Mouse (Mus musculus) cortical plate, adult 2 months (tissue): ENCODE results near the gene Nrxn2. TPM values are rescaled to one million over a fixed set of nuclear protein-coding genes. Genes with fewer than 3 reads are reported as not detected.

Experiments
- H3K27ac ChIP-seq: fragments of 200-500 bp; 2 replicates; pipeline ENCODE4 v1.5.1; 2012; ENCODE audit warnings: low read length, control low read depth, inconsistent platforms; ENCODE audit not compliant: insufficient read depth
- H3K4me1 ChIP-seq: fragments of 200-500 bp; 2 replicates; pipeline ENCODE4 v1.6.1; 2011; ENCODE audit warnings: low read length; ENCODE audit not compliant: control insufficient read depth, insufficient read depth
- H3K4me3 ChIP-seq: fragments of 200-500 bp; 2 replicates; pipeline ENCODE4 v1.5.1; 2011; ENCODE audit warnings: mild to moderate bottlenecking, low read length, control low read depth; ENCODE audit not compliant: insufficient read depth
- CTCF ChIP-seq: fragments of 200-500 bp; IDR thresholded peaks from 2 replicates; pipeline ENCODE4 v1.5.1; 2011; ENCODE audit warnings: mild to moderate bottlenecking, control low read depth, low read length; ENCODE audit not compliant: insufficient read depth; ENCODE audit errors: extremely low read depth
- POLR2A ChIP-seq: fragments of 200-500 bp; IDR thresholded peaks from 2 replicates; pipeline ENCODE4 v1.6.1; 2011; ENCODE audit warnings: mild to moderate bottlenecking, low read length, control low read depth; ENCODE audit not compliant: insufficient read depth; ENCODE audit errors: extremely low read depth
- polyA plus RNA-seq: library from polyadenylated mRNA; depleted of rRNA; stranded (reverse); fragments of >200 nt; gene quantifications from 2 replicates; pipeline ENCODE4 v1.2.3, GENCODE M21; 2012; rRNA removed

The Nrxn2 gene
- polyA plus RNA-seq, 1 experiment: 279 TPM

DNA sequence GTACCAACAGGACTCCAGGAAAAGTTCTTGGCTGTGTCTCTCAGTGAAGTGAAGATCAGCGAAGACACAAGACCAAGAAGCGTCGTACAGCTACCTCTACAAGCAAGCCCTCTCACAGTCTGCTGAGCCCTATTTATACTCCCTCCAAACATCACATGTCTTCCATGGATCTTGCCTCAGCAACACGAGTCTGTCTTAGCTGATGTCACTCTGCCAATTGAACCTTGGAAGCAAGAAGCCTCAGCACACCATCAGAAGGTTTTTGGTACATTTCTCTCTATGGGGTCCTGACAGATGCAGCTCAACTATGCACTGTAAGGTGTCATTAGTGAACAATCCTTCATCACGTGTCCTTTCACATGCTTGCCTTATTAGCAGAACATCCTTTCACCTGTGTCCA is 152.9 kb downstream of the Nrxn2 start:
- Histone ChIP-seq H3K4me3 (no peak overlapping the region), H3K4me1 (peaks cover 7% of the 10 kb centered on the region), H3K27ac (no peak overlapping the region)
- TF ChIP-seq CTCF (no peak), POLR2A (no peak)

DNA sequence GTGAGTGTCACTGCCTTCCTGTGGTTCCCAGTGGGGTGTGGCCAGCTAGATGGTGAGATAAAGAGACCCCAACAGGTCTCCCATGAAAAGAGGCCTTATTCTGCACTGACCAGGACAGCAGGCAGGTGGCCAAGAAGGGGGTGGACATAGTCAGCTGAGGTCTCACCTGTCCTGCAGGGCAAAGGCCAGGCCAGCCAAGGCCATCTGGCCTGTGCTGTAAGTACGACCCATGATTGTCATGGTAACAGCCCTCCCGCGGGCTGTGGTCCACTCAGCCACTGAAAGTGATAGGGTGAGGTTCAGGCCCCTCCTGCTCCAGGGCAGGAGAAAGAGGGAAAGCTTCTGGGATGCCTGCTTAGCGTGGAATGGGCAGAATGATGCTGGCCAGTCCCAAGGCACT is 153.5 kb downstream of the Nrxn2 start:
- TF ChIP-seq POLR2A (no peak), CTCF (no peak)
- H3K27ac ChIP-seq: no peak overlapping the region
- peaks cover 7% of the 10 kb centered on the region for H3K4me1 ChIP-seq
- H3K4me3 ChIP-seq: no peak overlapping the region

Other genes with a start within 250 kb of the Nrxn2 start
- 0.09 and 0.23 TPM in 2 replicates for gene Majin, start 234.3 kb upstream of the Nrxn2 start, polyA plus RNA-seq
- gene Gpha2, start 192.4 kb upstream of the Nrxn2 start, polyA plus RNA-seq: 0.21 TPM in 1 of 2 replicates, not detected in the other
- 154 and 160 TPM in 2 replicates for gene Ppp2r5b, start 182.9 kb upstream of the Nrxn2 start, polyA plus RNA-seq
- 28.9 and 31.0 TPM in 2 replicates for gene Atg2a, start 177.1 kb upstream of the Nrxn2 start, polyA plus RNA-seq
- gene Ehd1, start 142.0 kb upstream of the Nrxn2 start, polyA plus RNA-seq: 48.2 and 49.2 TPM in 2 replicates
- gene Cdc42bpg, start 112.3 kb upstream of the Nrxn2 start, polyA plus RNA-seq: 2.1 and 2.4 TPM in 2 replicates
- 75.2 and 76.5 TPM in 2 replicates for gene Men1, start 83.8 kb upstream of the Nrxn2 start, polyA plus RNA-seq
- gene Map4k2, start 77.6 kb upstream of the Nrxn2 start, polyA plus RNA-seq: 237 and 248 TPM in 2 replicates
- gene Sf1, start 55.0 kb upstream of the Nrxn2 start, polyA plus RNA-seq: 145 and 149 TPM in 2 replicates
- 40.9 and 46.2 TPM in 2 replicates for gene Pygm, start 34.3 kb upstream of the Nrxn2 start, polyA plus RNA-seq
- 52.5 and 78.6 TPM in 2 replicates for gene Rasgrp2, start 19.4 kb upstream of the Nrxn2 start, polyA plus RNA-seq
- 0.15 and 0.38 TPM in 2 replicates for gene Slc22a12, start 124.3 kb downstream of the Nrxn2 start, polyA plus RNA-seq